Mouse (Mus musculus) testis, postnatal 14 days (tissue): ENCODE data around the gene Cenpp.
"Not testable (repeated sequence)": the region's sequence is repeated elsewhere in the genome, so short reads cannot be mapped to it uniquely, and the experiment has no call there.

Experiments used
- DNase-seq: peaks from one replicate; pipeline ENCODE4 v3.0.0; 2021; ENCODE audit warnings: low spot score

Cenpp gene

DNA sequence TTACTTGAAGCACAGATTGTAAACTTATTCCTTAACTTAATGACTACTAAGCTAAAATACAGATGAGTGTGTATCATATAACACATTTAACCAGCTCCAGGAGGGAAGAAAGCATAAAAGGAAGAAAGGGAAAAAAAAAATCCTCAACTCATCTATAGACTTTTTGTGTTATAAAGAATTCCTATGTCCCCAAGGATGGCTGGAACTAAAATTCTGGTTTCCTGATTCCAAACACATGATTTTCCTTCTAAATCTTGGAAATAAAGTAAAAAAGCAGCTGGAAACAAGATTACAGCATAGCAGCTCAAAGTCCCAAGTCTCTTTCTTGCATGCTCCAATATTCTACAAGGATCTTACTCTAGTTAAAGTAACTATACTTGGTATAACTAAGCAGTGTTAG is 49.0 kb downstream of the Cenpp start:
- no peak for DNase-seq

DNA sequence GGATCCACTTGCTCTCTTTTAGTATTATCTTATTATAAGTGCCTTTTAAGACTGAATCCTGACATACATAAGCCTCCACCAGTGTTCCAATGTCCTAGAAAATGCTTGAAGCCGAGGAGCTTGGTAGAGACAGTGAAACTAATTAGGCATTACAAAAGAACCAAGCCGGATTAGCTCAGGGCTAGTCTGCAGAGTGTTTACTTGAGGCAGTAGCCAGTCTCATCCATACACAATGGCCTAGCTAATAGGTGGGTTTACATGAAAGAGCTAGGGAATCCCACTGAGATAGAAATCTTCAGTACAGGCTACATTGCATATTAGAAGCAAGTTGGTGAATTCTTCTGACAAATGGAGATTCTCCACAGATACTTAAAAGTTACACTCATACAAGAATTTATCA is 50.0 kb downstream of the Cenpp start:
- DNase-seq: not testable (repeated sequence)

DNA sequence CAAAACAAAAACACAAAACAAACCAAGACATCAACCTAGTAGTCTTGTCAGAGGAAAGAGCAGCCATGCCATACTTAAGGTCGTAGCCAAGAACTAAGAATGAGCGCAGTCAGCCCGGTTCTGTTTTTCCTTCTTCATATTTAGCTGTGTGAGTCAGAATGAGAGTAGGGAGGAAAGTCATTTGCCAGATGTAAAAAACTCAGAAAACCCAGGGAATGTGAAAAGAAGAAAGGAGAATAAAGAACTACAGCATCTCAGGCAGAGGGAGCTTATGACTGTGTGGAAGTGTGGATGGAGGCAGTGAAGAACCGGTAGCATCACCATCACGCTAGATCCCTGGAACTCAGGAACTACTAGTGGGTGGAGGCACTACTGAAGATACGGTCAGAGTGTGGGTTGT is 66.5 kb downstream of the Cenpp start:
- no peak for DNase-seq

DNA sequence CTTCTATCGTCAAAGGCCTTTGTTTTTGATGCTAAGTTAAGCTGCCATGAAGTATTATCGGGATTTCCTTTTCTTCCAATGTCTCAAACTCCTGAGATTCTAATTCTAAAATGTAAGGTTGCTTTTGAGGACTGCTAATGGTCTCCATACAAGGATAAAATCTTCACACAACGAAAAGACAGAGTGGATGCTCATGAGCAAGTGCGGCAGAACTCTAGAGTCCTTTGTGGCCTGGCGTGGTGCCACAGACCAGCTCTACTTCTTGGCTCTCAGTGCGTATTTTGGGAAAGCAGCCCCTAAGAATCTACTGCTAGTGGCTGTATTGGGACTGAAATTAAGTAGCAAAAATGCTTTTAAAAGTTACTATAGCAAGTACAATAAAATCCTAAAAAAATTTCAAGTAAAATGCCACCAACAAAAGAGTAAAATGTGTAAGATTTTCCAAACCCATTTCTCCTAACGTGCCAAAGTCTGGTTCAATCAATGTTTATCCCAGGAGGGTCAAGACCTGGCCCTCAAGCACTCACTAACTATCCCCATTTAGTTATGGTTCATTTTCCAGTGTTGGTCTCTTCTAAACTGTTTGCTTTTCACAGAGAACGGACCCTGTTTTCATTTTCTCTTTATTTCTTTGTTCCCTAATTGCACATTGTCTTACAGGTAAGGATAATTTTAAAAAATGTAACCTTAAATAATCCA is 68.1 kb downstream of the Cenpp start:
- DNase-seq: no peak

DNA sequence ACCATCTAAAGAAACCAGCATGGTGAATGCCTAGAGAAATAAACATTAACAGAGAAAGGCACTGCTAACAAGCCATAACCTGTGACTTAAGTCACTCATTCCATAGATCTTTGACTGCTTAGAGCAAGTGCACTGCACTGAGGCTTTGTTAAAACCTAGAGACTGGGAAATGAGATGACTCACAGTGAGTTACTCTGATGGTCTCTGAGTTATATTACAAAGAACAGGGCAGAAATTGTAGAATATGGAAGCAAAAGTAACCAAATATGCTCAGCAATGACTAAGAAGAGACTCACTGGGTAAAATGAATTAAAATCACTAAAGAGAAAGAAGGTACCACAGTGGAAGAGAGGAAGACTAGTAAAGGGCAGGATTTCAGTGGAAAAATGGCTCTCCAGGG is 68.7 kb downstream of the Cenpp start:
- no peak for DNase-seq

DNA sequence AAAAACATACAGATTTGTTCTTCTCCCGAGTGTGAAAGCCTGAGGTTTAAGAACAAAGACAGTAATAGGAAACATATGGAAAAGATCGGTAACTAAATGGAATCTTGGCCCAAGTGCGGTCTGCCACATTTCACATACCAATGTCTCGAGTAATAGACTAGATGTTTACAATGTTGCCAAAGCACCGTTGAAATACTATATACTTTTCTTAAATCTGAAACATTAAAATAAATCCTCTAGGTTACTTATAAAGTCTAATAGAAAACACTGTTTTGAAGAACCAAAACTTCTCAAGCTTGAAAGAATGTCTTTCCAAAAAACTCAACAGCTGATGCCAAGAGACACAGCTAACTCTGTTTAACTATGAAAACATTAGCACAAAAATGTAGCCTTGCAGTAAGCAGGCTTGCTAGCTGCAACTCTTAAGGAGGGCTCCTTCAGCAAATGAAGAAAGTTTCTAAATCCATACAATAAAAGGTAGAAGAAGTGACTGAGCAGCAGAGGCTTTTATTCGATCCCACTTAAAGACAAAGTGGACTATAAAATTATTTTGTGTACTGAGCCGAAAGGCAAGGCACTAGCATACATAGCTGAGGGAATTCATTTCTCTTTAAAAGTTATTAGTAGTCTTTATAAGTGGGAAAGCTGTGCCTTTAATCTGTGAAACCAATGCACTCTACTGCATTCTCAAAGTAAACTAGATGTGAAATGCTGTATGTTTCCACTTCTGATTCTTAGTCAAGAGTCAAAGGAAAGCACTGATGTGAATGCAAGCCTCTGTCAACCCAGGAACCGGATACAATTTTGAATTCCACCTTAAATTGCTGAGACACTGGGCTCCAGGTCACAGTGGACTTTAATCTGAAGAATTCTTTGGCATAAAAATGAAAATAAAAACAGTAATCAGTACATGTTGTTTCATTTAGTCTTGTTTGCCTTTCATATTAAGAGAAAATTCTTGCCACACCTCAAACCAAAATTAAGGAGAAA is 70.7 kb downstream of the Cenpp start, which contains the start of gene Omd:
Gene Omd (plus strand): TSS at position 922 of the 990 bp plus-strand sequence.
- DNase-seq: no peak

DNA sequence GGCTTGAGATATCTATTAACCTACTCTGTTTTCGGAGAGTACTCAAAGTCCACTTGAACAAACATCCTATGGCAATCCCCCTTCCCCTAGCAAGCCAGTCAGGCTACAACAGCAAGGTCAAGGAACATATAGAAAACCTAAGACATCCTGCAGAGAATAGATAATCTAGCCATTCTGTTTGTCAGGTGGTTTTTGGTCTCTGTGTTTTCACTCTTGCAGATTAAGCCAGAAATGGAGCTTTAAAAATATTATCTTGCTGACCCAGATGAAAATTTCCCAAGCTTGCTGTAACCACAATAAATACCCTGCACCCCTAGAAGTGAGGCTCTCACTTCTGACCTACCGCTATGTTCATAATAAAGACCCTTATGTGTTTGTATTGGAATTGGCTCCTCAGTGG is 81.2 kb downstream of the Cenpp start:
- no peak for DNase-seq

DNA sequence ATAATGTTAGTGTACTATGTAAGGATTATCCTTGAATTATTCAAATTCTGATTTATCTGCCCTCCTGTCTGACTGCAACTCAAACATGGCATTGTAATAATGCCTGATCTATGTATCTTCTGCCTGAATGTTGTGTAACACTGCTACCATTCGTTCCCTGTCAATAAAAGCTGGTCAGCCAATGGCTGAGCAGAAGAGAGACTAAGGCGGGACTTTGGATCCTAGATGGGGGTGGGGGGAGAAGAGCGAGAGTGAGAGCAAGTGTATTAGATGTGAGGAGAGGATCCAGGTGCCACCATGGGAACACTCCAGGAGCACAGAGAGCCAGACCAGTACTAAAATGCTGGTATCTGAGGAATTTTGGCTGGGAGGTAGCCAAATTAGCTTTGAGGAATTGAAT is 82.2 kb downstream of the Cenpp start:
- no peak for DNase-seq

DNA sequence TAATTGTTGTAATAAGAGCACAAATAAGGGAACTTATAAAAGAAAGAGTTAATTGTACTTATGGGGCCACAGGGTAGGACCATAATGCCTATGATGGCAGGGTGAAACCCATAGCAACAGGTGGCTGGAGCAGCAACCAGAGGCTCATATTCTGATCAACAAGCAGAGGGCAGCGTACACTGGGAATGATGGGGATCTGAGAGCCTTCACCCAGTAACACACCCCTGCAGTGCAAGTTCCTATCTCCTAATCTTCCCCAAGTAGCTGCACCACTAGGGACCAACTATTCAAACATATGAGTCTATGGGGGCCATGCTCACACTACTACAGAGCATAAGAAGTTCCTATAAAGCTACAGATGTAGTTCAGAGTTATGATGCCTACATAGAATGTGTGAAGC is 88.2 kb downstream of the Cenpp start:
- no peak for DNase-seq

DNA sequence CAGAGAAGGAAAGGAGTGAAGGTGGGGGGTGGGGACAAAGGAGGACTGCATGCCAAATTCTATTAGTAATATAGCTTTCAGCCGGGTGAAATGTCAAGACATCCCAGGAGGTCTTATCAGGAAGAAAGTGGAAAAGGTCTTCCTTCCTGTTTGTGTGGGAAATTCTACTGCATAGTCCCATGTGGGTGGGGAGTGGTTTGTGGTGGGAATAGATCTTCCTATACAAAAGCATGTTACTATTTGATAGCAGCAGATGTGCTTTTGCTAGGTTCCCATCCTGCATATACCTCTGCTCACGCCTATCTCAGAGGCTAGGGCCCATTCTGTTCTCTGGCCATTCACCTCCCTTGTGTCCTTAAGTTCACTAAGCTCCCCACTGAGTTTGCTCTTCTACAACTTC is 91.7 kb downstream of the Cenpp start:
- DNase-seq: no peak

DNA sequence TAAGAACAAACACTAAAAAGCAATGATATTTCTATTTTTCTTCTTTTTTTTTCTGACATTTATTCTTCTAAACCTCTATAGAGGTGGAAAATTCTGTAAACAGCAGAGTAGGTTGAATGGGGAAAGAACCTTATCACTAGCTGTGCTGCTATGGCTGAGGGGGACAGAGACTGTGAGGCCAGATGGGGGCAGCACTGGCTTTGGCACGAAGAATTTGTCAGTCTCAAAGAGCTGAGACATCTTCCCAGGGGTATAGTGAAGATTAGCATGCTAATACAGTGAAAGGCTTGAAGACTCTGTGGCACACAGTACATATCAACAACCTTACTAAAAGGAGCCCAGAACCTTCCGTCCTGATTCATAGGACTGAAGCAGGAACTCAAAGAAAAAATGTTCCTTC is 93.4 kb downstream of the Cenpp start:
- DNase-seq: no peak

DNA sequence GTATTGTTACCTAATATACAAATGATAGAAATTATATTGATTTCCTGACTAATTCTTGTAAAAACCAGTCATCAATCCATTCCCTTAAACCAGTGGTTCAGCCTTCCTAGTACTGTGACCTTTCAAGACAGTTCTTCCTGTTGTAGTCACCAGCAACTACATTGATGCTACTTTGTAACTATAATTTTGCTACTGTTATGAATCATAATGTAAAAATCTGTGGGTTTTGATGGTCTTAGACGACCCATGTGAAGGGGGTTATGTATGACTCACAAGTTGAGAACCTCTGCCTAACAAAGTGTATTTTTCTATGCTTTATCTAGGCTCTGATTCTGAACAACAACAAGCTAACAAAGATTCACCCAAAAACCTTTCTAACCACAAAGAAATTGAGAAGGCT is 95.7 kb downstream of the Cenpp start:
- DNase-seq: no peak

DNA sequence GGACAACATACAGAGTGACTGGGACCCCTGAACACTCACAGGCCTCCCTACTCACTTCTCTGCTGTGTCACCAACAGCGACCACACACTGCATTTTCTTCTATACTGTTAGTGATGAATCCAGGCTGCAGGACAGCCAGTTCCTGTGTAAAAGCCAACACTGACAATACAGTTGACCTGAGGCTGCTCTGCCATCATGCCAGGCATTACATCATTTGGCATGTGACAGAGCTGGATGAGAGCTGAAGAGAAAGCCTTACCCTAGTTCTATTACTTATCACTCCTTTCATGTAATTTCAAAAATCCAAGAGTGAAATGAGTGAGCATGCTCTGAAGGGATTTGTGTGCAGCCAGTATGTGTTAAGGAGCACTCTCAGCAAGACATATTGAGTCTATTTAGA is 96.4 kb downstream of the Cenpp start:
- DNase-seq: no peak

DNA sequence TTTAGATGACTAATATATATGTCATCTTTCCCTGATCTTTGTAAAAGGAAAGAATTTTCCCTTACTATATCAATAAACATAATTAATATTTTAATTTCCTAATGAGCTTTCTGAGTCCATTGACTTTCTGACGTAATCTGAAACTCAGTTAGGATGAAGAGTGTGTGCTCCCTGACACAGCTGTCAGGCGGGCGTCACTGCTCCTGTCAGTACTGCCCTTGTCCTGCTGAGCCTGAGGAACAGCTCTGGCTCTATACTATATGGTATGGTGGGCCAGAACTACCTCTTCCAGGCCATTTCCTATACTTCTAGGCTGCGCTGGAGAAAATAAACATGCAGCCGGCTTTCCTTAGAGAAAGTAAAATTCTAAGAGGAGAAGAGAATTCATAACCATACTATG is 98.1 kb downstream of the Cenpp start:
- no peak for DNase-seq

DNA sequence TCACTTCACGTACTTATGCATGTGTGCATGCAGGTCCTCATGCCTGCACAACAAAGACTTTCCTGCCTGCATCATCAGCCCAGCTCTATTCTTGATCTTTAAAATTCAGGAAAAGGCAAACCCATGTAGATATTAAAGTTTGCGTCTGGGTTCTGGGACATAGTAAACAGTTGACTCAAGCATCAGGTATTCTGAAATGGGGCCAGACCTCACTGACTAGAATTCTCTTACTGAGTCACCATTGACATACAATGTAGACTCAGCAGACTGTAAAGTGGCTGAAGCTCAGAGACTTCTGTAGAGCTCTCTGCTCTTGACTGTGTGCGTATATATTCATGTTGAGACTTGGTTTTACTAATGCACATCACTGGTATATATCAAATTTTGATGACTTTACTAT is 103.0 kb downstream of the Cenpp start:
- DNase-seq: no peak

DNA sequence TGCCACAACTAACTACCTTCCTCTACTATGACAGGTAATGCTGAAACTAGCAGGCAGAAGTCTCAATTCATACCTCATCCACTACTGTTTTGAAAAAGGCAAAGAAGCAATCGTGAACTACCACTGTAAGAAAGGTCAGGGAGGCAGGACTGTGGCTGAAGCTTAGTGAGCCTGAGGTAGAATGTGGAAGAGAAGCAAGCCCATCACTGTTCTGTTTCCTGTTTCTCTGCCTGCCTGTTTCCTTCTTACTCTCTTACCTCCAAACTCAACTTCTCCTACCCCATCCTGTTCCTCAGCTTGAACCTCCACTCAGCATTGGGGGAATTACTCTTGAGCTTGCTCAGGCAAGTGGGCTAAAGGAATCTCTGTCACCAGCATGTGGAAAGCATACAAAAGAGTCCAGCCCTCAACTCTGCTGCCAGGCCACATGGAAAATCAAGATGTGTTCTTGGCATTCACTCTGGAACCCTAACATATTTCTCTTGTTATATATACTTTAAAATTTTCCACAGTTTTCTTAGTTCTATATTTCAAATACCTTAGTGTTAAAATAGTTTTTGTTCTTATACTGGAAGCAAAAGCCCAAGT is 104.9 kb downstream of the Cenpp start:
- DNase-seq: no peak

DNA sequence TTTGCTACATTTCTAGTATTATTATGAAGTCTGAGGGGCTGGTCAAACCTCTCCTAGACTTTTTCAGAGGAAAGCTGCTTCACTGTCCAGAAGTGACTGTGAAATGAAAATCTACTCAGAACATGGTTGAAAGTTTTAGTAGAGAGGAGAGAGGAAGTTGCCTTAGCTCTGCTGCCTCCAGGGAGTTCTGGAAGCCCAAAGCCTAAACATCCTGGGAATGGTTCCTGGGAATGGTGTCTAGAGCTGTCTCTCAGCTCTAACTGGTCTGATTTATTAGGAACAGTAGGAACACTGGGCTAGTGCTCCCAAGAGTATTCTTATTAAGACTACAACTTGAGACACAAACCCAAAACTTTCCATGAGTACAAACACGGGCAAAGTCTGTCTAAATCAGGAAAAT is 106.1 kb downstream of the Cenpp start:
- DNase-seq: no peak

DNA sequence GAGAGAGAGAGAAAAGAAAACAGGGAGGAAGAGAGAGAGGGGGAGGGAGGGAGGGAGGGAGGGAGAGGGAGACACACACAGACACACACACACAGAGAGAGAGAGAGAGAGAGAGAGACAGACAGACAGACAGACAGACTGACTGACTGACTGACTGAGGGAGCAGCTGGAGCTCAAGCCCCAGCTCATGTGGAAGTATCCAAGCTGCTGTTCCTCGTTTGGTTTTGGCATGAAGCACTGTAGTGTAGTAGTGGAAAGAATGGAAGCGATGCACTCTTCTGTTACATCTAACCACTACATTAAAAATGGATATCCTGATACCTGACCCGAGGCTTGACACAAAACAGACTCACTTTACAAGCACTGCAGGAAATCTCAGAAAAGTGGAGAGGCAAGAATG is 106.9 kb downstream of the Cenpp start:
- DNase-seq: no peak

DNA sequence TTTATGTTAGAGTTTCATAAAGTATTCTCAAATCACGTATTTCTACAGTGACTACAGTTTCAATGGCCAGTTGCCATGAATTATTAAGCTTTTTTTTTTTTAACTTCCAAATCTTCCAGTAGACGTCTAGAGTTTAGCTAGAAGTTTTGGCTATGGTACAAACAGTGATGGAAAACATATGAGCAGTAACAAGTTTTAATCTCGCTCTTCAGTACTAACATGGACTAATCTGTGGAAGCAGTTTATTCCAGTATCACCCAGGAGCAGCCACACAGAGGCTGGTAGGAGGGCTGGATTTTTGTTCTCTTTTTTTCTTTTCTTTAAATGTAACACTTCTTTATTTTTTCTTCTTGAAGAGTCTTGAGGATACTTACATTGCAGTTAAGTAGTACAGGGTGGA is 108.3 kb downstream of the Cenpp start, which contains the start of gene Aspn:
Gene Aspn (plus strand): TSS at position 165 of the 400 bp plus-strand sequence.
- DNase-seq: no peak

DNA sequence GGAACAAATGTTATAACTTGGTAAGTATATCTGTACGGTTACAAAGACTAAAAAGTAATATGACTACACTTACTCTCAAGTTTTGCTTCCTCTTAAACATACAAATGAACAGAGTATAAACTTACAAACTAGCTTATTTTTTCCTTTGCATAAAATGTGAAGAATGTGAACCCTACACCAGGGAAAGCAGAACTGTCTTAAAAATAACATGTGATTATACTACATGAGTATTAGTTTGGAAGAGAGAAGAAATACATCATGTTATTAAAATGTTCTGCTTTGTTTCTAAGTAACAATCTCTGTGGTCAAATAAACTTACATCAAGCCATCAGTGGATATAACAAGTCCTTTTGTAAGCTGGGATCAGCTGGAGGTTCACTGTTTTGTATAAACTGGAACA is 113.9 kb downstream of the Cenpp start:
- DNase-seq: no peak

DNA sequence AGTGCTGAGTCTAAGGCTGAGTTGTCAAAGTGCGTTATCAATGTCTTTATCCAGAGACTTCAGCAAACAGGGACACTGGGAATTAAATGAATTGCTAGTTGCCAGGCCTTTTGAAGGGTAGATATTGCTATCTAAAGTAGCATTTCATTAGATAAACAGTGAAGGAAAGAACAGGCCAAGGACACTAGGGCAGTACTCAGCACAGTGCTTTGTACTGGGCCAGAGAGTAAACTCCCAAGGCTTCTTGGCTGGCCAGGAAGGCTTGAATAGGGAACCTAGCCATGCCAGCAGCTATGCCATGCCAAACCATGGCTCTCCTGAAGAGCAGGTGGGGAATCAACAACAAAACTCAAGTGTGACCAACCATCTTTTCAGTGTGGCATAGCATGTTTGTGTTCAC is 115.6 kb downstream of the Cenpp start:
- peak; percentile 9 for DNase-seq

DNA sequence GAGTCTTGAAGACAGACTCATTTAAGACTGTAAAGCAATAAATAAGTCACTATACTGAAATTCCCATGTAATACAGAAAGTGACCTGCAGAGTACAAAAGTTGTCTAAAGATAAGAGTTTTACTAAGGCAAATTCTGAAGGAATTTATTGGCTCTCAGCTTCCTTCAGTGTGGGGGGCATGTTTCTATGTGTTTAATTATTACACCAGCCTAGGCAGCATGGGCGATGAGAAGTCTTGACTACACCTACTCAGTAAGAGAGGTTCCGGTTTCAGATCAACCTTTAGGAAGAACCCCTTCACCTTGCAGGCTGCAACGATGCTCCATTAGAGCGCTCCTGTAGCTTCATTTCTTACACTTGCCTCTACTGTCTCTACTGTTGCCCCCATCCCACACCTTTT is 121.9 kb downstream of the Cenpp start:
- DNase-seq: no peak

DNA sequence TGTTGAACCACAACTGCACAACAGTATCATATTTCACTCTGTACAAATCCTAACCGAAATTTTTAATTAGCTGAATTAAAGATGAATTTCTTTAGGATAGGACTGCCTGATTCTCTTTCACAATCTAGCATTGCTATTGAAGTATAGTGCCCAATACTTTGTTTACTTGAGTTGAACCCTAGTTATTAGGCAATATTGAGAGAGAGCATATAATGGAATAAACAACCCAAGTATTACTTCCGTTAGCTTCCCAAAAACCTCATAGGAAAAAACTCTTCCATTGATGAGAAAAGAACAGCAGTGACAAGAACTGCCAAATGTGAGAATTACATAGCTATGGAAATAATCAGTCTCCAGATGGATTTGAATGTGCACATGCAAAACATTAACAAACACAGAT is 126.3 kb downstream of the Cenpp start:
- no peak for DNase-seq
